Mouse (Mus musculus): Measurements from ENCODE around the gene Ncoa7.
"Not testable (repeated sequence)": the region's sequence is repeated elsewhere in the genome, so short reads cannot be mapped to it uniquely, and the experiment has no call there.

DNA sequence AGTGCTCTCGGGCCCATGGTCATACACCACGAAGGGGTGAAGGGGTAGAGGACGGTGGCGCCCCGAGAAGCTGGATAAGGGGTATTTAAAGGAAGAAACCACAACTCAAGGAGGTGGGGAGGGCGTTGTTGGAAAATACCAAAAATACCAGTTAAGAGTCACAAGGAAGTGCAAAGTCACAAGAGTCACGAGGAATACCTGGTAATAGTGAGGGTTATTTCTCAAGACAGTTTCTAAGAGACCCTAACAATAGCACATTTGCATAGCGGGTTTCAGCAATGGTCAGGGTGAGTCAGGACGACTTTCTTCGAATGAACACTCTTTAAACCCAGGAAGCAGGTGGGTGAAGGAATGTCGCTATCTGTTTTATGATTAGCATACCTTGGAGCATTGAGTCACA lies 174.7 kb downstream of the Ncoa7 start:
- TF ChIP-seq CTCF (IDR thresholded peaks at IDR 0.05; ENCODE audit: control insufficient read depth, insufficient read depth, low read length); POLR2A (IDR thresholded peaks at IDR 0.05; ENCODE audit: borderline replicate concordance, control insufficient read depth, low read depth, low read length): not testable (repeated sequence)

All from bone marrow, adult 2 months (tissue).